Mouse (Mus musculus) megakaryocyte, embryonic 14.5 days (primary cell): Measurements from ENCODE around the gene Rbfox2. TPM values are rescaled to one million over a fixed set of nuclear protein-coding genes. Genes with fewer than 3 reads are reported as not detected.

Experiments
- H3K27me3 ChIP-seq: replicated peaks from 2 replicates; pipeline ENCODE3; 2012; ENCODE audit warnings: inconsistent platforms
- H3K36me3 ChIP-seq: replicated peaks from 2 replicates; pipeline ENCODE3; 2012; ENCODE audit warnings: low read length, inconsistent platforms, mixed read lengths
- H3K4me1 ChIP-seq: 2 replicates; pipeline ENCODE4 v1.6.1; 2012; ENCODE audit warnings: inconsistent platforms
- H3K4me3 ChIP-seq: replicated peaks from 2 replicates; pipeline ENCODE3; 2012; ENCODE audit warnings: moderate library complexity, mild to moderate bottlenecking, inconsistent platforms
- H3K9me3 ChIP-seq: 2 replicates; pipeline ENCODE4 v1.6.1; 2012; ENCODE audit warnings: inconsistent platforms
- FLI1 ChIP-seq: IDR thresholded peaks from 2 replicates; pipeline ENCODE4 v1.6.1; 2012; ENCODE audit warnings: low read length, inconsistent platforms, mixed read lengths
- GATA1 ChIP-seq: IDR thresholded peaks from 3 replicates; pipeline ENCODE4 v1.6.1; 2012; ENCODE audit warnings: mixed read lengths, low read length, inconsistent platforms, borderline replicate concordance
- polyA plus RNA-seq: library from polyadenylated mRNA; stranded (reverse); fragments of >175 nt; gene quantifications from 2 replicates; pipeline ENCODE4 v1.2.3, GENCODE M21; 2012; ENCODE audit warnings: low replicate concordance; ENCODE audit not compliant: insufficient read depth

The Rbfox2 gene
- polyA plus RNA-seq, 1 experiment: 0.76 TPM

DNA sequence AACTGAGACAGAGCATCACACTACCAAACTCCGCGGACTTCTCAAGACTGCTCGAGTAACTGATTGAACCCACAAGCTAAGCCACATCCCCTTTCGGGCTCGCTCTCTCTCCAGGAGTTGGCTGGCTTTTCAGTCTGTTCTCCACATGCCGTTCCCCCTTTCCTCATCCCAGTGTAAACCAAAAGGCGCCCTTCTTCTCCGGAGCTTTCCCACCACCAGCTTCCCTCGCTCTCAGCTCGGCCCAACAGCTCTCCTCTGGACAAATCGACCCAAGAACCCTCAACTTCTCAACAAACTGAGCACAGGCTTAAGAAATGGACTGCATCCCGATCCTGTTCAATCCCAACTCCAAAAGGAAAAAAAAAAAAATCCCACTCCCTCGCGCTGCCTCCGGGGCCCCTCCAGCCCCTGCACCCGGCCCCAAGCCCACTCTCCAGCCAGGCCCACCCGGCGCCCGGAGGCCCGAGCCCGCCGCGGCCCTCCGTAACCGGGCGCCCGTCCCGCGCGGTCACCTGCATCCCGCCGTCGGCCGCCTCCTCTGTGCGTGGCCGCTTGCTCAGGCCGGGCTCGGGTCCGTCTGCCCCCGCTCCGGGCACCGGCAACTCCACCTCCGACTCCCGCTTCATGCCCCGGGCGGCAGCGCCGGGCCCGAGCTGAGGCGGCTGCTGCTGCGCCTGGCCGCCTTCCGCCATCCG lies 805 bp downstream of the Rbfox2 start:
- Histone ChIP-seq H3K9me3 (0 out of 2 replicates have a peak, but pooled peaks cover 6% of the 10 kb centered on the region), H3K27me3 (peaks cover 74% of the 10 kb centered on the region), H3K4me3 (peak overlapping the region; percentile 91), H3K4me1 (peaks cover 17% of the 10 kb centered on the region), H3K36me3 (no peaks in the 10 kb centered on the region)
- no peak for TF ChIP-seq GATA1
- no peak for TF ChIP-seq FLI1

DNA sequence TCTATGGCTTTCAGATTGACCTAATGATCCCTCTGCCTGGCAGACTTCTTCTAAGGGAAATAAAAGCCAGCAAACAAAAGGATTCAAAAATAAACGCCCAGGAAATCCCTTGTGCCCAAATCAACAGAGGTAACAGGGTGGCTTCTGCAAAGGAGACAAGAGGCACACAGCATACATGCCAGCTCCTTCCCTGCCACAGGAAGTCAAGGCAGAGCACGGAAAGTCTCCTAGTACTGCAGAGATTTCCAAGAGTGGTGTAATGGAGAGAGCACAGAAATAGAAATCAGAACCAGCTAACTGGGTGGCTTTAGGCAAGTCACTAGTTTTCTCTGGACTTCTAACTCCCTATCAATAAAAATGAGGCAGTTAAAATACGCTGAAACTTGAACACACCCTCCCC lies 1.8 kb downstream of the Rbfox2 start:
- Histone ChIP-seq H3K9me3 (0 out of 2 replicates have a peak, but pooled peaks cover 6% of the 10 kb centered on the region), H3K4me1 (peaks cover 17% of the 10 kb centered on the region), H3K36me3 (no peaks in the 10 kb centered on the region), H3K4me3 (no peak overlapping the region), H3K27me3 (peaks cover 75% of the 10 kb centered on the region)
- TF ChIP-seq FLI1 (no peak), GATA1 (no peak)

DNA sequence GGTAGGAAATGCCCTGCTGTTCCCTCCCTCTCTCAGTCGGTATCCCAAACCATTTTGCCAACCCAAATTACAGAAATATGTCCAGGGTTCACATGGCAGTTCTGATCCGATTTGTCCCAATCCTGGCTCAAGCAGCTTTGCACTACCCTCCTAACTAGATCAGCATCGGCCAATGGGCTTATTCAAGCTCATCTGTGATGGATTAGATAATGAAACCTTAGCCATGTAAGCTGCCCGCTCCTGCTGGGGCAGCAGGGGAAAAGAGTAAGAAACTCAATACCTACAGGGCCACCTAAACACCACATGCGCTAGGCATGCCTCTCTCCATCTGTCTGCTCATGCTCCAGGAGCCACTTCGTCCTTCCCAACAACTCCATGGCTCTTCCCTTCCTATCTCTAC lies 5.7 kb downstream of the Rbfox2 start:
- H3K4me1 ChIP-seq: peaks cover 5% of the 10 kb centered on the region
- peaks cover 55% of the 10 kb centered on the region for H3K27me3 ChIP-seq
- no peaks in the 10 kb centered on the region for H3K9me3 ChIP-seq
- no peaks in the 10 kb centered on the region for H3K36me3 ChIP-seq
- TF ChIP-seq FLI1 (no peak), GATA1 (no peak)
- H3K4me3 ChIP-seq: no peak overlapping the region

DNA sequence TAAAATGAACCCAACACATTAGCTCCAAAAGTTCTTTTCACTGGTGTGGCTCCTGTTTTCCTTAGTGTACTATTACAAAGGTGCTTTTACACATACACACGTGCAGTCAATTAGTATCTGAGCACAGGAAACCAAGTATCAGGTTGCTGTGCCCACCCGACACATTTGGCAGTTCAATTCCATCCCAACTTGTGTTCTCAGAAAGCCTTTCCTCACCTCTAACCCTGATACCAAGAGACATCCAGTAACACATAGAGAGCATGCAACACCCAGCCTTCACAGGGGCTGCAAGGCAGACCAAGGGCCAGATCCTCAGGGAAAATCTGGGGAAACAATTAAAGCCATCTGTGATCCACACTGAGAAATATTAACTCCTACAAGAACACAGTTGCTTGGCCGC lies 8.2 kb downstream of the Rbfox2 start:
- no peaks in the 10 kb centered on the region for H3K9me3 ChIP-seq
- no peaks in the 10 kb centered on the region for H3K36me3 ChIP-seq
- no peak overlapping the region for H3K4me3 ChIP-seq
- H3K4me1 ChIP-seq: no peaks in the 10 kb centered on the region
- no peak for TF ChIP-seq FLI1
- TF ChIP-seq GATA1: no peak
- H3K27me3 ChIP-seq: peaks cover 40% of the 10 kb centered on the region

DNA sequence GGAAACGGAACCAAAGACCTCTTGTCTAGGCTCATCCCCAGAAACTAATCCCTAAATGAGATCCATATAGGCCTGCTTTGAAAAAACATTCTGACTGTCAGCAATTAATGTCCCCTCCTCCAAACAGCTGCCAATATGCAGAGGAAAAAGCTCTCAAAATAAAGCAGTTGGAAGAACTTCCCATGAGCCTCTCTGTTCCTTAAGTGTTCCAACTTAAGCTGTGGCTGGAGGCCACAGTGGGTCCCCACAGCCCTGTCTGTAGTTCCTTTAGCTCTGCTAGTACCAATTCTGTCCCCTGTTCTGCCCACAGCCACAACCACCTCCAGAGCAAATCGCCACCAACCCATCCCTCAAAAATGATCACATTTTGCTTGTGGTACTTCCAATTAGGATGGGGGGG lies 10.2 kb downstream of the Rbfox2 start:
- H3K36me3 ChIP-seq: no peaks in the 10 kb centered on the region
- peaks cover 34% of the 10 kb centered on the region for H3K27me3 ChIP-seq
- no peak overlapping the region for H3K4me3 ChIP-seq
- no peaks in the 10 kb centered on the region for H3K9me3 ChIP-seq
- TF ChIP-seq FLI1: no peak
- no peak for TF ChIP-seq GATA1
- no peaks in the 10 kb centered on the region for H3K4me1 ChIP-seq

DNA sequence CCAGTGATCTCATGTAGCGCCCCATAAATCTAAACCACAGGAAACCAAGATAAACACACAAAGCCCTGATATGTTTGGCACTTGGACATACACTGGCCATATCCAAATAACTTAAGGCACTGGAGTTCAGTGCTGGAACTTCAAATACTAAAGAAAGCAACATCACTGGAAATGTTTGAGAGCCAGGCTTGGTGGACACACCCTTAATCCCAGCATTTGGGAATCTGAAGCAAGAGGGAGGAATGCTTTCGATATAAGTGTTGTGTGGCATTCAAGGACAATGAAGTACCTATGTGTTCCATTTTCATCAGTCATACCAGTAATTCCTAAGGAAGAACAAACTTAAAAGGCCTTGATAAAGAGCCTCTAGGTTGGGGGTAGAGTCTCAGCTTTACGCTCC lies 13.3 kb downstream of the Rbfox2 start:
- H3K27me3 ChIP-seq: peaks cover 21% of the 10 kb centered on the region
- no peaks in the 10 kb centered on the region for H3K9me3 ChIP-seq
- no peak overlapping the region for H3K4me3 ChIP-seq
- no peaks in the 10 kb centered on the region for H3K36me3 ChIP-seq
- H3K4me1 ChIP-seq: no peaks in the 10 kb centered on the region
- TF ChIP-seq FLI1: no peak
- TF ChIP-seq GATA1: no peak

DNA sequence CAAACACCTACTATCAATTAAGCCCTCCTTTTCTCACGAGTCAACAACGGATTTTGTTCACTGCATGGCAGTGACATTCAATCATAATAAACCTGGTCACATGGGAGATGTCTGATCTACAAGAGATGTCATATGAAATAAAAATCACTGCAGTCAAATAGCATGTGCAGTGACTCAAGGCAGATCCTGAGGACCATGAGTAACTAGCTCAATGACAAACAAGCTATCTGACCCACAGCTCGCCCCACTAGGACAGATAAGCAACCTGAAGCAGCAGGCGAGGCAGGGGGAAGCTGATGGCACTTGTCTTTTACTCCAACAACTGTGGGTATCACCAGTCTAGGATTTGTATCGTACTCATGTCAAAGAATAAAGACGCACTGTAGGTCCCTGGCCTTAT lies 14.4 kb downstream of the Rbfox2 start:
- no peaks in the 10 kb centered on the region for H3K4me1 ChIP-seq
- peaks cover 20% of the 10 kb centered on the region for H3K27me3 ChIP-seq
- no peak overlapping the region for H3K4me3 ChIP-seq
- TF ChIP-seq FLI1 (no peak), GATA1 (no peak)
- H3K9me3 ChIP-seq: no peaks in the 10 kb centered on the region
- no peaks in the 10 kb centered on the region for H3K36me3 ChIP-seq

DNA sequence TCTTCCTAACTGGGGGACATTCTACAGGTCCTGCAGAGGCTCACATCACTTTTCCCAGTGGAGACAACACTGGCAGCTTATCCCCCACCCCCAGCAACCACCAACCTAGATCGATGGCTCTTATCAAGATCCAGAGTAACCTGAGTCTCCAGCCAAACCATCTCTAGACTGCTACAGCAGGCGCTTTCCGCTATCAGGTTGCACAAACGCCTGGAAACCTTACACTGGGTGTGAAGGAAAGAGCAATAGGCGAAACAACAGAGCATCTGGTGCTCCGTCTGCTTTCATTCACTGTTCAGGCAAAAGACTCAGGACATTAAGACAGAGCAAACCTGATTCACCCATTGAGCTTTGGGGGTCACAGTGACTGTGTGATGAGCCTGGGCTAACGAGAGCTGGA lies 15.3 kb downstream of the Rbfox2 start:
- H3K4me3 ChIP-seq: no peak overlapping the region
- no peaks in the 10 kb centered on the region for H3K36me3 ChIP-seq
- no peaks in the 10 kb centered on the region for H3K9me3 ChIP-seq
- peaks cover 22% of the 10 kb centered on the region for H3K27me3 ChIP-seq
- TF ChIP-seq FLI1: no peak
- TF ChIP-seq GATA1: no peak
- H3K4me1 ChIP-seq: no peaks in the 10 kb centered on the region

DNA sequence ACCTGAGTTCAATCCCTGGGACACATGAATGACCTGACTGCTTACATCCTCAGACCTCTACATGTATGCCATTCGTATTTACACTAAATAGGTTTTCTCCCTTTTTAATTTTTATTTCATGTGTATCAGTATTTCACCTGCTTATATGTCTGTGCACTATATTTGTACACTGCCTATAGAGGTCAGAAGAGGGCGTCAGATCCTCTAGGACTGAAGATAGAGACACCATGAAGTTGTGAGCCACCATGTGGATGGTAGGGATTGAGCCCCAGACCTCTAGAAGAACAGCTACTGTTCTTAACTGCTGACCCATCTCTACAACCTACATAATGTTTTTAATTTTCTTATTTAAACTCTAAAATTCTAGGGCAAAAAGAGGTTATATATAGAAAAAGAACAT lies 16.5 kb downstream of the Rbfox2 start:
- Histone ChIP-seq H3K4me3 (no peak overlapping the region), H3K27me3 (peaks cover 20% of the 10 kb centered on the region), H3K4me1 (no peaks in the 10 kb centered on the region), H3K9me3 (no peaks in the 10 kb centered on the region), H3K36me3 (no peaks in the 10 kb centered on the region)
- no peak for TF ChIP-seq FLI1
- no peak for TF ChIP-seq GATA1

DNA sequence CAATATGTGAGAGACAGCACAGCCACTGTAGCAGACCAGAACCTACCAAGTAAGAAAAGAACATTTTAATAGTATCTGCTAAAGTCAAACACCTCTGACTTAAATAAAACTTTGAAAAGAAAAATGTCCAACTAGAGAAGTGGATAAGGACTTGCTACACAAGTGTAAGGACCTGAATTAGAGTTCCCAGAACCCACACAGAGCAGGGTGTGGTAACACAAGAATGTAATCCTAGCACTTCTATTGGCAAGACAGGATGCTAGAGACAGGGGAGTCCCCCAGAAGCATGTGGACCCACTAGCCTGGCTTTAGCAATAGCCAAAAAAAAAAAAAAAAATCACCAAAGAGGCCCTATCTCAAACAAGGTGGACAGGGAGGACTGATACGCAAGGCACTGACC lies 26.7 kb downstream of the Rbfox2 start:
- H3K27me3 ChIP-seq: peaks cover 9% of the 10 kb centered on the region
- TF ChIP-seq FLI1: no peak
- no peak for TF ChIP-seq GATA1

More for the DNA sequence above, 26.7 kb downstream of the Rbfox2 start:
- no peaks in the 10 kb centered on the region for H3K4me1 ChIP-seq
- H3K4me3 ChIP-seq: no peak overlapping the region
- no peaks in the 10 kb centered on the region for H3K36me3 ChIP-seq
- no peaks in the 10 kb centered on the region for H3K9me3 ChIP-seq
